Mouse (Mus musculus) forebrain, embryonic 11.5 days (tissue): ENCODE measurements around the gene Atp5g1. TPM values are rescaled to one million over a fixed set of nuclear protein-coding genes. Genes with fewer than 3 reads are reported as not detected.
"Not testable (repeated sequence)": the region's sequence is repeated elsewhere in the genome, so short reads cannot be mapped to it uniquely, and the experiment has no call there.

Experiments used
- ATAC-seq: fragments of 200-750 bp; cut with Nextera tagmentation; replicated peaks from 2 replicates; pipeline ENCODE4 v1.8.0; 2017; ENCODE audit warnings: moderate TSS enrichment; ENCODE audit not compliant: low FRiP score
- DNase-seq: peaks from one replicate; pipeline ENCODE4 v3.0.0-alpha.2; 2017; ENCODE audit warnings: low spot score
- H3K27ac ChIP-seq: fragments of 300-500 bp; sonication (generic); 2 replicates; pipeline ENCODE4 v1.5.1; 2014; ENCODE audit warnings: low read depth, low read length
- H3K27me3 ChIP-seq: fragments of 300-500 bp; sonication (generic); 2 replicates; pipeline ENCODE4 v1.6.1; 2014; ENCODE audit warnings: mild to moderate bottlenecking, low read length, mixed read lengths; ENCODE audit not compliant: control insufficient read depth, insufficient read depth
- H3K36me3 ChIP-seq: fragments of 300-500 bp; sonication (generic); 2 replicates; pipeline ENCODE4 v1.6.1; 2014; ENCODE audit warnings: mild to moderate bottlenecking, low read length, moderate library complexity, mixed read lengths; ENCODE audit not compliant: control insufficient read depth, insufficient read depth
- H3K4me1 ChIP-seq: fragments of 300-500 bp; sonication (generic); replicated peaks from 2 replicates; pipeline ENCODE4 v1.6.1; 2014; ENCODE audit warnings: low read length, mixed read lengths; ENCODE audit not compliant: control insufficient read depth, insufficient read depth
- H3K4me2 ChIP-seq: fragments of 300-500 bp; sonication (generic); 2 replicates; pipeline ENCODE4 v1.6.1; 2014; ENCODE audit warnings: low read depth, mild to moderate bottlenecking, low read length, moderate library complexity, mixed read lengths; ENCODE audit not compliant: severe bottlenecking
- H3K4me3 ChIP-seq: fragments of 300-500 bp; sonication (generic); 2 replicates; pipeline ENCODE4 v1.5.1; 2014; ENCODE audit warnings: low read depth, low read length
- H3K9ac ChIP-seq: fragments of 300-500 bp; sonication (generic); 2 replicates; pipeline ENCODE4 v1.6.1; 2014; ENCODE audit warnings: low read length
- H3K9me3 ChIP-seq: fragments of 300-500 bp; sonication (generic); 2 replicates; pipeline ENCODE4 v1.6.1; 2016; ENCODE audit warnings: low read length, mixed read lengths; ENCODE audit not compliant: control insufficient read depth
- WGBS: fragments of 180-500 bp; shearing (Covaris S2); extraction: QIAGEN DNeasy Blood & Tissue Kit; methylation state at CpG from one replicate; pipeline ENCODE4 v1.1.7; 2014; 5-methylcytosine and 5-hydroxymethylcytosine counted together
- polyA plus RNA-seq: library from polyadenylated mRNA; unstranded; fragments of >200 nt; fragmentation: Nextera tagmentation; extraction: Ambion mirVana; gene quantifications from 2 replicates; pipeline ENCODE4 v1.2.1, GENCODE M21; 2014

The Atp5g1 gene
- polyA plus RNA-seq, 1 experiment from 2014 or later: 440 TPM

DNA sequence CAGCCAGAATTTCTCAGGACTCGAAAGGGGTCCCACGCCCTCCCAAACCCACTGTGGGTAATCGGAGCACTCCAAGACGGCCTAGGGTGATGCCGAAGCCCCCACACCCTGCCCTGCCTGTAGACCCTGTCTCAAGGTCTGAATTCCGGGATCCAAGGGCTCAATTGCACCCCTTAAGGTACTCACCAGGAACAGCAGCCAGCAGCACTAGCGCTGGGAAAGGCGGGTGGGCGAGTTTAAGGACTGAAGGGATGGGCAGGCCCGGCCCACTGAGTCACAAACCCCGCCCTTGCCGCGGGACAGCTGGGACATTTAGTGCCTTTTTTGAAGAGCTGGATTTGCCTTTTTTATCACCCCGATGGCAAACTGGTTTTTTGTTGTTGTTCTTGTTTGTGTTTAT lies 36.3 kb upstream of the Atp5g1 start, which contains the start of gene Calcoco2:
Gene Calcoco2 (minus strand): TSS at position 214 of the 400 bp plus-strand sequence.
- Histone ChIP-seq H3K4me1 (no peaks in the 10 kb centered on the region), H3K27ac (no peak within 1 kb of the TSS), H3K4me2 (no peak within 1 kb of the TSS), H3K9ac (no peak within 1 kb of the TSS), H3K9me3 (no peaks in the 10 kb centered on the region), H3K36me3 (no peaks in the 10 kb centered on the region), H3K27me3 (no peaks in the 10 kb centered on the region), H3K4me3 (no peak within 1 kb of the TSS)
- no peak for DNase-seq
- 40% methylated on average over 14 of the region's 14 CpGs for WGBS
- no peak for ATAC-seq

DNA sequence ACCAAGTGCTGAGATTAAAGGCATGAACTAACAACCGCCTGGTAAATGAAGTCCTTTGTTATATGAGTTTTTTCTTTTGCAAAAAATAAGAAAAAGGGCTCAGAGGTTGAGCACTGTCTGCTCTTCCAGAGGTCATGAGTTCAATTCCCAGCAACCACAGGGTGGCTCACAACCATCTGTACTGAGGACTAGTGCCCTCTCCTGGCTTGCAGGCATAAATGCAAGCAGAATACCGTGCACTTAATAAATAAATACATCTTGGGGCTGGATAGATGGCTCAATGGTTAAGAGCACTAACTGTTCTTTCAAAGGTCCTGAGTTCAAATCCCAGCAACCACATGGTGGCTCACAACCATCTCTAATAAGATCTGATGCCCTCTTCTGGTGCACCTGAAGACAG lies 35.5 kb upstream of the Atp5g1 start:
- WGBS: 71% methylated on average over 2 of the region's 2 CpGs
- H3K4me3 ChIP-seq, H3K27ac ChIP-seq, H3K4me2 ChIP-seq, H3K9me3 ChIP-seq, H3K27me3 ChIP-seq, H3K4me1 ChIP-seq, DNase-seq, H3K9ac ChIP-seq, ATAC-seq, H3K36me3 ChIP-seq: not testable (repeated sequence)

DNA sequence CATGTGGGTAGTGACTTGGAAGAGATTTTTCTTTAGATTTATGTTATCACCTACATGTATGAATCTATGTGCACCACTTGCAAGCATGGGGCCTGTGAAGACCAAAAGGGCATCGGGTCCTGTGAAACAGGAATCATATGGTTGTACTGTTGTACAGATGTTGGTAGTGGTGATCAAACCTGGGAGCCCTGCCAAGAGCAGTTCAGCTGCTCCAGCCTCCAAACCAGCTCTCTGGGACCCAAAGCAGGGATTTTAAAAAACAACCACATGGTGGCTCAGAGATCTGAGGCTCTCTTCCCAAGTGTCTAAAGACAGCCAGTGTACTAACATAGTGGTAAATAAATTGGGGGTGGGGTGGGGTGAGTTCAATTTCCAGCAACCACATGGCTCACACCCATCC lies 32.9 kb upstream of the Atp5g1 start:
- no peaks in the 10 kb centered on the region for H3K9me3 ChIP-seq
- H3K4me2 ChIP-seq: no peak overlapping the region
- H3K27ac ChIP-seq: no peak overlapping the region
- H3K36me3 ChIP-seq: no peaks in the 10 kb centered on the region
- H3K9ac ChIP-seq: no peak overlapping the region
- H3K4me1 ChIP-seq: no peaks in the 10 kb centered on the region
- H3K27me3 ChIP-seq: no peaks in the 10 kb centered on the region
- ATAC-seq (no peak), DNase-seq (no peak)
- H3K4me3 ChIP-seq: no peak overlapping the region
- 85% methylated on average over 1 of the region's 1 CpGs for WGBS

- no peak overlapping the region for H3K27ac ChIP-seq
- no peak overlapping the region for H3K4me2 ChIP-seq
- H3K9me3 ChIP-seq: 0 out of 2 replicates have a peak, but pooled peaks cover under 1% of the 10 kb centered on the region
- no peak overlapping the region for H3K9ac ChIP-seq
- H3K4me1 ChIP-seq: no peaks in the 10 kb centered on the region
- WGBS: 15% methylated on average over 3 of the region's 3 CpGs
- ATAC-seq (no peak), DNase-seq (peak; percentile 68)
- H3K4me3 ChIP-seq: no peak overlapping the region
- no peaks in the 10 kb centered on the region for H3K36me3 ChIP-seq
- no peaks in the 10 kb centered on the region for H3K27me3 ChIP-seq
These were observed 17.9 kb upstream of the Atp5g1 start for GRCm38 (mm10) chr11:96093361-96093760.

- Histone ChIP-seq H3K27ac (no peak overlapping the region), H3K4me1 (no peaks in the 10 kb centered on the region), H3K36me3 (no peaks in the 10 kb centered on the region), H3K4me2 (no peak overlapping the region), H3K9me3 (0 out of 2 replicates have a peak, but pooled peaks cover 2% of the 10 kb centered on the region), H3K27me3 (no peaks in the 10 kb centered on the region), H3K9ac (no peak overlapping the region), H3K4me3 (no peak overlapping the region)
- WGBS: 44% methylated on average over 7 of the region's 7 CpGs
- DNase-seq: no peak
- no peak for ATAC-seq
These were observed 17.3 kb upstream of the Atp5g1 start for GRCm38 (mm10) chr11:96092674-96093291.

- ATAC-seq: no peak
- H3K27ac ChIP-seq: no peak overlapping the region
- H3K4me3 ChIP-seq: no peak overlapping the region
- no peaks in the 10 kb centered on the region for H3K36me3 ChIP-seq
- H3K4me2 ChIP-seq: no peak overlapping the region
- 69% methylated on average over 2 of the region's 2 CpGs for WGBS
- H3K9me3 ChIP-seq: 0 out of 2 replicates have a peak, but pooled peaks cover 2% of the 10 kb centered on the region
- H3K9ac ChIP-seq: no peak overlapping the region
- H3K27me3 ChIP-seq: no peaks in the 10 kb centered on the region
- no peak for DNase-seq
- no peaks in the 10 kb centered on the region for H3K4me1 ChIP-seq
These were observed 15.6 kb upstream of the Atp5g1 start for GRCm38 (mm10) chr11:96091073-96091472.

GRCm38 (mm10) chr11:96087981-96088380 lies 12.5 kb upstream of the Atp5g1 start:
- H3K9ac ChIP-seq: no peak overlapping the region
- H3K4me3 ChIP-seq: no peak overlapping the region
- no peak for ATAC-seq
- 85% methylated on average over 6 of the region's 6 CpGs for WGBS
- no peaks in the 10 kb centered on the region for H3K27me3 ChIP-seq
- no peak for DNase-seq
- H3K9me3 ChIP-seq: 0 out of 2 replicates have a peak, but pooled peaks cover 2% of the 10 kb centered on the region
- H3K36me3 ChIP-seq: no peaks in the 10 kb centered on the region
- no peak overlapping the region for H3K27ac ChIP-seq
- H3K4me2 ChIP-seq: no peak overlapping the region
- no peaks in the 10 kb centered on the region for H3K4me1 ChIP-seq

DNA sequence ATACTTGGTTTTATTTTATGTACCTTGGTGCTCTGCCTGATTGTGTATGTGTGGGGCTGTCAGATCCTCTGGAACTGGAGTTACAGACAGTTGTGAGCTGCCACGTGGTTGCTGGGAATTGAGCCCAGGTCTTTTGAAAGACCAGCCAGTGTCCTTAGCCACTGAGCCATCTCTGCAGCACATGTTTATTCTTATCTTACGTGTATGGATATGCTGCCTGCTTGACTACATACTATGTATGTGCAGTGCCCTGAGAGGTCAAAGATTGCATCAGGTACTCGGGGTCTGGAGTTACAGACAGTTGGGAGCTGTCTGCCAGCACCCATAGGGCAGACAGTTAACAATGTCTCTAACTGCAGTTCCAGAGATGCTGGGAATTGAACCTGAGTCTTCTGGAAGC lies 7.2 kb upstream of the Atp5g1 start:
- WGBS: 74% methylated on average over 3 of the region's 3 CpGs
- Histone ChIP-seq H3K9me3 (no peaks in the 10 kb centered on the region), H3K4me1 (no peaks in the 10 kb centered on the region), H3K4me3 (no peak overlapping the region), H3K27ac (no peak overlapping the region), H3K9ac (no peak overlapping the region), H3K36me3 (no peaks in the 10 kb centered on the region), H3K4me2 (no peak overlapping the region), H3K27me3 (no peaks in the 10 kb centered on the region)
- no peak for ATAC-seq
- DNase-seq: no peak

DNA sequence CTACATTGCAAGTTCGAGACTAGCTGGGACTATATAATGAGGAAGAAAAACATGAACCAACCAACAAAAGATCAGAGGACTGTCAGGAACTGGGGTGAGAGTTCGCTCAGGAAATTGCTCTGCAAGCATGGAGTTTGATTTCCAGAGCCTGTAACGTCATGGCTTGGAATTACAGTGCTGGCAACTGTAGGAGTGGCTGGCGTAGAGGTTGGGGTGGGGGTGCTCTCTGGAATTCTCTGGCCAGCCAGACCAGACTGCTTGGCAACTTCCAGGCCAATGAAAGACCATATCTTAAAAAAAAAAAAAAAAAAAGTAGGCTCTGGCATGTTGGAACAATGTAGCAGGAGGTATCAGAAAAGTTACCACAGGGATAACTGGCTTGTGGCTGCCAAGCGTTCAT lies 5.3 kb upstream of the Atp5g1 start:
- no peak for DNase-seq
- no peaks in the 10 kb centered on the region for H3K36me3 ChIP-seq
- no peaks in the 10 kb centered on the region for H3K4me1 ChIP-seq
- WGBS: 85% methylated on average over 5 of the region's 5 CpGs
- no peak for ATAC-seq
- H3K27me3 ChIP-seq: no peaks in the 10 kb centered on the region
- no peak overlapping the region for H3K4me3 ChIP-seq
- H3K9me3 ChIP-seq: no peaks in the 10 kb centered on the region
- no peak overlapping the region for H3K9ac ChIP-seq
- no peak overlapping the region for H3K4me2 ChIP-seq
- no peak overlapping the region for H3K27ac ChIP-seq
